Mouse (Mus musculus) cerebellum, adult 8-10 months (tissue): ENCODE data around the gene Dst.

Experiments
- DNase-seq: peaks from one replicate; pipeline ENCODE4 v3.0.0; 2022

The Dst gene

GRCm38 (mm10) chr1:33908191-33908962 lies at the start of gene Dst:
TSS of gene Dst (plus strand) at chr1:33908225.
- no peak for DNase-seq

GRCm38 (mm10) chr1:33869031-33869430 lies 39.0 kb upstream of the Dst start:
- DNase-seq = peak; percentile 20

GRCm38 (mm10) chr1:33869437-33869836 lies 38.6 kb upstream of the Dst start:
- DNase-seq = no peak

- DNase-seq = no peak
Measured at GRCm38 (mm10) chr1:33873561-33873960, 34.5 kb upstream of the Dst start.

- DNase-seq = no peak
Measured at GRCm38 (mm10) chr1:33875691-33876090, 32.3 kb upstream of the Dst start.

- DNase-seq = no peak
Measured at GRCm38 (mm10) chr1:33876416-33876815, 31.6 kb upstream of the Dst start.

GRCm38 (mm10) chr1:33878170-33878569 lies 29.9 kb upstream of the Dst start:
- no peak for DNase-seq

GRCm38 (mm10) chr1:33883102-33883839 lies 24.8 kb upstream of the Dst start:
- DNase-seq = no peak

- peak; percentile 69 for DNase-seq
Measured at GRCm38 (mm10) chr1:33892784-33893183, 15.2 kb upstream of the Dst start.

- no peak for DNase-seq
Measured at GRCm38 (mm10) chr1:33896116-33896515, 11.9 kb upstream of the Dst start.

GRCm38 (mm10) chr1:33896666-33897065 lies 11.4 kb upstream of the Dst start:
- no peak for DNase-seq

GRCm38 (mm10) chr1:33897426-33897825 lies 10.6 kb upstream of the Dst start:
- no peak for DNase-seq

- no peak for DNase-seq
Measured at GRCm38 (mm10) chr1:33898373-33898772, 9.7 kb upstream of the Dst start.

GRCm38 (mm10) chr1:33900175-33900574 lies 7.8 kb upstream of the Dst start:
- no peak for DNase-seq

GRCm38 (mm10) chr1:33903587-33903986 lies 4.4 kb upstream of the Dst start:
- DNase-seq = no peak

GRCm38 (mm10) chr1:33906216-33906615 lies 1.8 kb upstream of the Dst start:
- DNase-seq = no peak

GRCm38 (mm10) chr1:33906927-33907326 lies 1.1 kb upstream of the Dst start:
- peak; percentile 71 for DNase-seq

GRCm38 (mm10) chr1:33907421-33908190 lies 419 bp upstream of the Dst start, which contains the start of gene Bend6:
TSS of gene Bend6 (minus strand) at chr1:33907816.
- DNase-seq = peak; percentile 85

GRCm38 (mm10) chr1:33911589-33911988 lies 3.6 kb downstream of the Dst start:
- no peak for DNase-seq

- DNase-seq = no peak
Measured at GRCm38 (mm10) chr1:33916554-33916953, 8.5 kb downstream of the Dst start.

- DNase-seq = no peak
Measured at GRCm38 (mm10) chr1:33922975-33923374, 14.9 kb downstream of the Dst start.

- DNase-seq = no peak
Measured at GRCm38 (mm10) chr1:33925283-33925682, 17.3 kb downstream of the Dst start.

GRCm38 (mm10) chr1:33927466-33927865 lies 19.4 kb downstream of the Dst start:
- DNase-seq = no peak
